Comparison of ENCODE assay signal across 8 mouse cellular contexts in the genomic region with DNA sequence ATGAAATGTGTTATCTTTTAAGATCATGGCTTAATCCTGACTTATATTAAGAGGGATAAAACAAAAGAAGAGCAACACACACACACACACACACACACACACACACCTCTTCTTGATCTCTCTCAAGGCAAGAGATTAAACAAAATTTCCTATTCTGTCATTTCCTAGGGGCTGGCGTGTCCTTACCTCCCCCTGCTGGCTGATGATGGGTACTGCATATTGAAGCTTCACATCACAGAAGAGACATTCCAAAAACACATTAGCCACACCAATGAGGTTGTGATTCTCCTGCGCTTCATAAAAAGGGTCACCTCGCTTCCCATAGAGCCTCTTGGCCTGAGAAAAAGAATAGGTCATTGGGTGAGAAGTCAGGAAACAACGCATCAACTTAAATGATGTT.
A peak's percentile ranks its signal among the peaks of the same experiment; 100 is the strongest.
DNase-seq lines count a peak whose midpoint lies in the region; ATAC-seq and TF ChIP-seq lines count a peak whose summit lies in the region.

No protein-coding gene starts in this region.

- H3K4me1 ChIP-seq in neural tube, embryonic 15.5 days = no peaks in the 10 kb centered on the region
- no peaks in the 10 kb centered on the region for H3K4me1 ChIP-seq in liver, postnatal 0 days (ENCODE audit: insufficient read depth)

- peak; percentile 99 for TF ChIP-seq CTCF in liver, postnatal 0 days (IDR thresholded peaks at IDR 0.05; ENCODE audit: low read depth)

- H3K36me3 ChIP-seq in neural tube, embryonic 15.5 days = peaks cover 43% of the 10 kb centered on the region
- H3K36me3 ChIP-seq in liver, postnatal 0 days (replicated peaks; ENCODE audit: insufficient read depth, low read length) = peaks cover 10% of the 10 kb centered on the region

- no peaks in the 10 kb centered on the region for H3K27me3 ChIP-seq in neural tube, embryonic 15.5 days (replicated peaks)
- no peaks in the 10 kb centered on the region for H3K27me3 ChIP-seq in liver, postnatal 0 days (ENCODE audit: insufficient read depth, low read length)

- 46% methylated on average over 4 of the region's 4 CpGs for WGBS in neural tube, embryonic 15.5 days
- 37% methylated on average over 4 of the region's 4 CpGs for WGBS in liver, postnatal 0 days (ENCODE audit: insufficient replicate concordance)

- no peaks in the 10 kb centered on the region for H3K9me3 ChIP-seq in neural tube, embryonic 15.5 days (replicated peaks)
- H3K9me3 ChIP-seq in liver, postnatal 0 days (ENCODE audit: low read length) = no peaks in the 10 kb centered on the region

- H3K27ac ChIP-seq in neural tube, embryonic 15.5 days (replicated peaks) = no peak overlapping the region
- no peak overlapping the region for H3K27ac ChIP-seq in liver, postnatal 0 days (ENCODE audit: low read depth)

- no peak for TF ChIP-seq EP300 in liver, postnatal 0 days (IDR thresholded peaks at IDR 0.05; ENCODE audit: low read depth)

- intact Hi-C loops in heart, postnatal 14 days (cut with DNase I) = loop anchor here (1.0 kb wide), 1 partner anchor 487 kb away; no protein-coding TSS in a partner anchor

- no peak overlapping the region for H3K4me2 ChIP-seq in neural tube, embryonic 15.5 days
- H3K4me2 ChIP-seq in liver, postnatal 0 days (ENCODE audit: low read depth, low read length) = no peak overlapping the region

- no peak overlapping the region for H3K4me3 ChIP-seq in neural tube, embryonic 15.5 days (replicated peaks)
- no peak overlapping the region for H3K4me3 ChIP-seq in liver, postnatal 0 days (ENCODE audit: low read depth, low read length)

- ATAC-seq in cerebellum, adult (ENCODE audit: insufficient number of reproducible peaks, low FRiP score, low TSS enrichment) = no peak
- no peak for ATAC-seq in neural tube, embryonic 15.5 days (ENCODE audit: low FRiP score)
- no peak for ATAC-seq in liver, postnatal 0 days

- H3K9ac ChIP-seq in neural tube, embryonic 15.5 days (replicated peaks) = no peak overlapping the region
- no peak overlapping the region for H3K9ac ChIP-seq in liver, postnatal 0 days (replicated peaks)

- DNase-seq in cerebellum, adult 11 months = peak; percentile 23
- peak; percentile 32 for DNase-seq in neural tube, embryonic 10.5 days (ENCODE audit: extremely low spot score, low spot score)
- peak; percentile 26 for DNase-seq in cerebellum, adult 11-12 months
- DNase-seq in heart, postnatal 14 days = peak; percentile 33 to 63
- DNase-seq in liver, postnatal 0 days = peak; percentile 38
- DNase-seq in spleen, adult 12 weeks (ENCODE audit: low spot score) = peak; percentile 23
